Mouse (Mus musculus) MEL (cell line): ENCODE measurements around the gene Hoxd11. TPM values are rescaled to one million over a fixed set of nuclear protein-coding genes. Genes with fewer than 3 reads are reported as not detected.

Source experiments
- DNase-seq: peaks from one replicate; pipeline ENCODE4 v3.0.0; 2011; ENCODE audit warnings: low read depth, low spot score
- H3K27ac ChIP-seq: 2 replicates; pipeline ENCODE4 v1.5.1; 2012; ENCODE audit warnings: low read depth, mild to moderate bottlenecking, control low read depth, low read length, moderate library complexity; ENCODE audit not compliant: control insufficient read depth
- H3K27me3 ChIP-seq, 2 experiments: fragments of 150-350 bp in 1 of 2; sonication (generic) in 1 of 2; 2 replicates each; pipeline ENCODE4 v1.6.1; 2012; ENCODE audit warnings: low read length in 2 of 2, mild to moderate bottlenecking in 2 of 2, improper control_type of control experiment in 1 of 2, moderate library complexity in 1 of 2; ENCODE audit not compliant: insufficient read depth in 2 of 2, control insufficient read depth in 1 of 2
- H3K36me3 ChIP-seq, 2 experiments: 2 replicates each; pipeline ENCODE4 v1.6.1; 2012 to 2014; ENCODE audit warnings: low read length in 2 of 2, improper control_type of control experiment in 1 of 2, inconsistent platforms in 1 of 2, mild to moderate bottlenecking in 1 of 2; ENCODE audit not compliant: insufficient read depth in 2 of 2, control insufficient read depth in 1 of 2
- H3K4me1 ChIP-seq, 2 experiments: fragments of 150-350 bp in 1 of 2; sonication (generic) in 1 of 2; 2 replicates each; pipeline ENCODE4 v1.6.1; 2012; ENCODE audit warnings: low read length in 2 of 2, improper control_type of control experiment in 1 of 2, mild to moderate bottlenecking in 1 of 2; ENCODE audit not compliant: insufficient read depth in 2 of 2, control insufficient read depth in 1 of 2
- H3K4me3 ChIP-seq, 2 experiments: fragments of 150-350 bp in 1 of 2; sonication (generic) in 1 of 2; 2 replicates each; pipeline ENCODE4 v1.5.1; 2012; ENCODE audit warnings: low read depth in 2 of 2, low read length in 2 of 2, mild to moderate bottlenecking in 2 of 2, moderate library complexity in 2 of 2, control low read depth in 1 of 2, improper control_type of control experiment in 1 of 2; ENCODE audit not compliant: control insufficient read depth in 1 of 2, insufficient read depth in 1 of 2
- H3K79me2 ChIP-seq: 2 replicates; pipeline ENCODE4 v1.6.1; 2012; ENCODE audit warnings: mild to moderate bottlenecking, low read length, moderate library complexity; ENCODE audit not compliant: control insufficient read depth, poor library complexity, insufficient read depth
- H3K9ac ChIP-seq: 2 replicates; pipeline ENCODE4 v1.6.1; 2012; ENCODE audit warnings: low read depth, mild to moderate bottlenecking, control low read depth, low read length, moderate library complexity; ENCODE audit not compliant: control insufficient read depth, poor library complexity, severe bottlenecking
- H3K9me3 ChIP-seq: fragments of 150-350 bp; sonication (generic); replicated peaks from 2 replicates; pipeline ENCODE4 v1.6.1; 2012; ENCODE audit warnings: mild to moderate bottlenecking, low read length, improper control_type of control experiment, moderate library complexity; ENCODE audit not compliant: insufficient read depth
- CHD1 ChIP-seq: IDR thresholded peaks from 2 replicates; pipeline ENCODE4 v1.6.1; 2012; ENCODE audit warnings: low read depth, mild to moderate bottlenecking, inconsistent platforms, low read length, improper control_type of control experiment
- CTCF ChIP-seq, 3 experiments: IDR thresholded peaks in 2 of 3; conservative IDR thresholded peaks in 1 of 3; 2 replicates each; pipeline ENCODE4 v1.5.1; 2011 to 2012; ENCODE audit warnings: low read length in 3 of 3, low read depth in 2 of 3, mild to moderate bottlenecking in 2 of 3, improper control_type of control experiment in 1 of 3, inconsistent platforms in 1 of 3, mixed read lengths in 1 of 3, moderate library complexity in 1 of 3; ENCODE audit not compliant: control insufficient read depth in 1 of 3, insufficient read depth in 1 of 3, poor library complexity in 1 of 3, severe bottlenecking in 1 of 3
- ELF1 ChIP-seq: IDR thresholded peaks from 2 replicates; pipeline ENCODE4 v1.6.1; 2014; ENCODE audit warnings: low read depth, mild to moderate bottlenecking, inconsistent platforms, low read length, improper control_type of control experiment, moderate library complexity
- EP300 ChIP-seq, 2 experiments: IDR thresholded peaks; 2 replicates each; pipeline ENCODE4 v1.6.1; 2011; ENCODE audit warnings: improper control_type of control experiment in 2 of 2, low read length in 2 of 2, low read depth in 1 of 2, mild to moderate bottlenecking in 1 of 2
- ETS1 ChIP-seq: IDR thresholded peaks from 2 replicates; pipeline ENCODE4 v1.6.1; 2012; ENCODE audit warnings: low read depth, mild to moderate bottlenecking, inconsistent platforms, low read length, improper control_type of control experiment, moderate library complexity
- GABPA ChIP-seq: IDR thresholded peaks from 2 replicates; pipeline ENCODE4 v1.6.1; 2012; ENCODE audit warnings: low read depth, mild to moderate bottlenecking, inconsistent platforms, low read length, improper control_type of control experiment, moderate library complexity
- GATA1 ChIP-seq: IDR thresholded peaks from 2 replicates; pipeline ENCODE4 v1.6.1; 2011; ENCODE audit warnings: low read depth, low read length, improper control_type of control experiment
- JUND ChIP-seq: IDR thresholded peaks from 2 replicates; pipeline ENCODE4 v1.6.1; 2011; ENCODE audit warnings: low read depth, mild to moderate bottlenecking, improper control_type of control experiment, low read length
- KAT2A ChIP-seq: conservative IDR thresholded peaks from 2 replicates; pipeline ENCODE4 v1.6.1; 2012; ENCODE audit warnings: low read depth, low read length, improper control_type of control experiment, inconsistent platforms
- MAFK ChIP-seq: IDR thresholded peaks from 2 replicates; pipeline ENCODE4 v1.6.1; 2011; ENCODE audit warnings: low read depth, mild to moderate bottlenecking, low read length, improper control_type of control experiment, borderline replicate concordance
- MAX ChIP-seq: IDR thresholded peaks from 2 replicates; pipeline ENCODE4 v1.6.1; 2011; ENCODE audit warnings: low read length, improper control_type of control experiment
- MAZ ChIP-seq: IDR thresholded peaks from 2 replicates; pipeline ENCODE4 v1.6.1; 2012; ENCODE audit warnings: low read depth, mild to moderate bottlenecking, inconsistent platforms, low read length, improper control_type of control experiment
- MXI1 ChIP-seq: IDR thresholded peaks from 2 replicates; pipeline ENCODE4 v1.6.1; 2011; ENCODE audit warnings: mild to moderate bottlenecking, low read depth, low read length, improper control_type of control experiment
- MYB ChIP-seq: IDR thresholded peaks from 2 replicates; pipeline ENCODE4 v1.6.1; 2011; ENCODE audit warnings: mild to moderate bottlenecking, low read depth, low read length, improper control_type of control experiment
- MYC ChIP-seq: IDR thresholded peaks from 2 replicates; pipeline ENCODE4 v1.6.1; 2011; ENCODE audit warnings: low read depth, mild to moderate bottlenecking, low read length, improper control_type of control experiment, moderate library complexity
- NELFE ChIP-seq: IDR thresholded peaks from 2 replicates; pipeline ENCODE4 v1.6.1; 2011; ENCODE audit warnings: low read depth, low read length, improper control_type of control experiment
- POLR2A ChIP-seq, 2 experiments: IDR thresholded peaks; 2 replicates each; pipeline ENCODE4 v1.6.1; 2011 to 2012; ENCODE audit warnings: low read length in 2 of 2, mild to moderate bottlenecking in 2 of 2, control low read depth in 1 of 2, improper control_type of control experiment in 1 of 2, low read depth in 1 of 2, moderate library complexity in 1 of 2; ENCODE audit not compliant: control insufficient read depth in 1 of 2, insufficient read depth in 1 of 2, poor library complexity in 1 of 2
- POLR2AphosphoS2 ChIP-seq: IDR thresholded peaks from 2 replicates; pipeline ENCODE4 v1.6.1; 2011; ENCODE audit warnings: low read length, improper control_type of control experiment
- POLR2AphosphoS5 ChIP-seq: IDR thresholded peaks from 2 replicates; pipeline ENCODE4 v1.6.1; 2012; ENCODE audit warnings: low read depth, borderline replicate concordance, mild to moderate bottlenecking, inconsistent platforms, low read length, moderate library complexity, mixed read lengths
- RAD21 ChIP-seq: IDR thresholded peaks from 2 replicates; pipeline ENCODE4 v1.6.1; 2011; ENCODE audit warnings: mild to moderate bottlenecking, low read depth, low read length, improper control_type of control experiment
- RCOR1 ChIP-seq: IDR thresholded peaks from 2 replicates; pipeline ENCODE4 v1.6.1; 2012; ENCODE audit warnings: low read depth, mild to moderate bottlenecking, inconsistent platforms, low read length, improper control_type of control experiment
- SIN3A ChIP-seq: IDR thresholded peaks from 2 replicates; pipeline ENCODE4 v1.6.1; 2012; ENCODE audit warnings: low read length, improper control_type of control experiment, inconsistent platforms
- SMC3 ChIP-seq: IDR thresholded peaks from 2 replicates; pipeline ENCODE4 v1.6.1; 2011; ENCODE audit warnings: low read depth, low read length, improper control_type of control experiment
- TAL1 ChIP-seq: IDR thresholded peaks from 2 replicates; pipeline ENCODE4 v1.6.1; 2012; ENCODE audit warnings: mild to moderate bottlenecking, inconsistent platforms, low read length, moderate library complexity, mixed read lengths
- TBP ChIP-seq: IDR thresholded peaks from 2 replicates; pipeline ENCODE4 v1.8.0; 2011; ENCODE audit warnings: low read depth, low read length, improper control_type of control experiment
- TCF12 ChIP-seq: IDR thresholded peaks from 2 replicates; pipeline ENCODE4 v1.6.1; 2014; ENCODE audit warnings: low read depth, mild to moderate bottlenecking, inconsistent platforms, low read length, improper control_type of control experiment, moderate library complexity
- UBTF ChIP-seq: IDR thresholded peaks from 2 replicates; pipeline ENCODE4 v1.6.1; 2012; ENCODE audit warnings: low read depth, mild to moderate bottlenecking, inconsistent platforms, low read length, improper control_type of control experiment, moderate library complexity, borderline replicate concordance; ENCODE audit not compliant: insufficient read depth
- ZC3H11A ChIP-seq: IDR thresholded peaks from 2 replicates; pipeline ENCODE4 v1.6.1; 2012; ENCODE audit warnings: low read depth, mild to moderate bottlenecking, inconsistent platforms, low read length, improper control_type of control experiment
- ZMIZ1 ChIP-seq: IDR thresholded peaks from 2 replicates; pipeline ENCODE4 v1.6.1; 2012; ENCODE audit warnings: low read depth, mild to moderate bottlenecking, inconsistent platforms, low read length, improper control_type of control experiment, moderate library complexity
- polyA plus RNA-seq, 2 experiments: library from polyadenylated mRNA; stranded (reverse) in 1 of 2; unstranded in 1 of 2; fragments of >175 nt in 1 of 2; fragments of >200 nt in 1 of 2; gene quantifications; 2 replicates each; pipeline versions ENCODE4 v1.2.1 to v1.2.4; 2012; ENCODE audit warnings: low replicate concordance in 2 of 2, low read depth in 1 of 2; ENCODE audit not compliant: insufficient read length in 2 of 2, insufficient read depth in 1 of 2, missing spikeins in 1 of 2
- total RNA-seq: library from RNA; depleted of rRNA; stranded (reverse); fragments of 300-350 nt; gene quantifications from 2 replicates; pipeline ENCODE4 v1.2.3, GENCODE M21; 2012

Gene Hoxd11
- total and polyA plus RNA-seq, 3 experiments: not detected

DNA sequence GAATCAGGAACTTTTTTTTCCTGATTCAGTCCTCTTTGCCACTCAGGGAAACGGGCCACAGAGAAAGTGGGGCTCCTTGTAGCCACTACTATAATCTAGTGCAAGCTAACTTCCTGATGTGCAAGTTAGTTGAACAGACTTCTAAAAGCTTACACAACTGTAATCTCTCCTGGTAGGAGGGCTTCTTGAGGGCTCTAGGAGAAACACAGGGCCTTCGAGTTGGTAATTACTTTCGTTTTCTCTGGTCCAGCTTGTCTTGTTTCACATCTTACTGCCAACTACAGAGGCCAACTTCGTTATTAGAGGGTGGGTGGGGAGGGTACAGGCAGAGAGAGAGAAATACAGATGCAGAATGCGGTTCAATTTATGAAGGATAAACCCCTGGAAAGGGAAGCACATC is 7.5 kb upstream of the Hoxd11 start:
- TF ChIP-seq MAZ: no peak
- TF ChIP-seq TBP: no peak
- no peak for TF ChIP-seq POLR2AphosphoS2
- no peak for TF ChIP-seq CHD1
- no peak for TF ChIP-seq TCF12
- no peak for TF ChIP-seq GATA1
- no peak for TF ChIP-seq GABPA
- no peak for TF ChIP-seq EP300 (IDR thresholded peaks at IDR 0.05; ENCODE audit: low read depth in 1 of 2, low read length in 2 of 2)
- no peak for TF ChIP-seq TAL1
- TF ChIP-seq JUND: no peak
- Histone ChIP-seq H3K4me1 (no peaks in the 10 kb centered on the region), H3K27ac (no peak overlapping the region), H3K9ac (peak overlapping the region; percentile 54), H3K36me3 (no peaks in the 10 kb centered on the region), H3K27me3 (no peaks in the 10 kb centered on the region; a peak in 1 of 4 replicates), H3K79me2 (no peaks in the 10 kb centered on the region), H3K4me3 (peak overlapping the region; percentile 54 to 69), H3K9me3 (no peaks in the 10 kb centered on the region)
- DNase-seq: peak; percentile 49

- no peaks in the 10 kb centered on the region for H3K4me1 ChIP-seq
- H3K9me3 ChIP-seq: no peaks in the 10 kb centered on the region
- no peaks in the 10 kb centered on the region for H3K79me2 ChIP-seq
- H3K4me3 ChIP-seq: peak overlapping the region; percentile 54 to 69
- peaks cover under 1 to 3% of the 10 kb centered on the region in 2 experiments; a peak in 3 of 4 replicates for H3K27me3 ChIP-seq
- H3K9ac ChIP-seq: peak overlapping the region; percentile 54
- H3K36me3 ChIP-seq: no peaks in the 10 kb centered on the region
- no peak overlapping the region for H3K27ac ChIP-seq
- no peak for TF ChIP-seq TBP
- no peak for TF ChIP-seq TAL1
- no peak for TF ChIP-seq MAX
- TF ChIP-seq RCOR1: no peak
- TF ChIP-seq CTCF (IDR thresholded peaks at IDR 0.05 in 2 of 3, conservative IDR thresholded peaks at IDR 0.05 in 1 of 3; ENCODE audit: control insufficient read depth in 1 of 3, insufficient read depth in 1 of 3, low read depth in 2 of 3, low read length in 3 of 3, poor library complexity in 1 of 3, severe bottlenecking in 1 of 3): peak in 2 of 3 experiments; percentile 70 to 96; a peak in 5 of 6 replicates
- TF ChIP-seq MXI1: 0 out of 2 replicates have a peak, but pooled peaks have one; percentile 19
- no peak for TF ChIP-seq UBTF
- TF ChIP-seq ZC3H11A: peak; percentile 67
- TF ChIP-seq SMC3: peak; percentile 66
- no peak for TF ChIP-seq MAFK
- no peak for TF ChIP-seq POLR2AphosphoS2
- TF ChIP-seq ELF1: no peak
- TF ChIP-seq RAD21: peak; percentile 82
- TF ChIP-seq KAT2A: no peak
- TF ChIP-seq ZMIZ1: no peak
- TF ChIP-seq CHD1: no peak
- TF ChIP-seq ETS1: no peak
- no peak for TF ChIP-seq SIN3A
- TF ChIP-seq POLR2A (IDR thresholded peaks at IDR 0.05; ENCODE audit: control insufficient read depth in 1 of 2, insufficient read depth in 1 of 2, low read depth in 1 of 2, low read length in 2 of 2, poor library complexity in 1 of 2): no peak
- TF ChIP-seq POLR2AphosphoS5: no peak
- TF ChIP-seq MYB: no peak
- TF ChIP-seq NELFE: no peak
- TF ChIP-seq MAZ: peak; percentile 64
- TF ChIP-seq MYC: no peak
- DNase-seq: peak; percentile 84
Observed at GRCm38 (mm10) chr2:74672481-74673362, 6.6 kb upstream of the Hoxd11 start.
